27 mouse cellular contexts compared by ENCODE assay signal in the genomic region with DNA sequence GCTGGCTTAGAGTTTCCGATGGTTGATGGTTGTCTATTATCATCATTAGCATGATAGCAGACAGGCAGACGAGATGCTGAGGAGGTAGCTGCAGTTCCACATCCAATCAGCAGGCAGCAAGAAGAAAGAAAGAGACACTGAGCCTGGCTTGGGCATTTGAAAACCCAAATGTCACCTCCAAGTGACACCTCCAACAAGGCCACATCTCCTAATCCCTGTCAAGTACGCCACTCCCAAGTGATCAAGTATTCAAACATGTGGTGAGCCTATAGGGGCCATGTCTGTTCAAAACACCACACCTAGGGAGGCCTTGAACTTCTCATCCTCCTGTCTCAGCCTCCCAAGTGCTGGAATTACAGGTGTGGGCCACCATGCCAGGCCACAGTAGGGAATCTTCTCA.
"Had no signal": no experiment of that assay in that cellular context is flagged by ENCODE, and none has a peak within 500 bp of the region (broad histone marks: within the 10 kb centered on the region; RNA-seq: fewer than 3 reads in every experiment).

No protein-coding gene starts in this region.

- H3K4me1 ChIP-seq: hindbrain, embryonic 12.5 days; intestine, embryonic 15.5 days; liver, embryonic 13.5 days; liver, embryonic 15.5 days had no signal

- H3K36me3 ChIP-seq: hindbrain, embryonic 10.5 days; hindbrain, embryonic 12.5 days; intestine, embryonic 15.5 days; limb, embryonic 10.5 days; limb, embryonic 12.5 days; liver, embryonic 13.5 days; liver, embryonic 15.5 days had no signal

- ATAC-seq: hindbrain, embryonic 16.5 days; inflammation-experienced regulatory T-cells, adult 6 months; intestine, embryonic 15.5 days; intestine, postnatal 0 days had no signal

- DNase-seq: gastrocnemius, adult 2 months; gastrocnemius, postnatal 10 days; gastrocnemius, postnatal 25 days; heart, adult 2 months; heart, postnatal 10 days; heart, postnatal 4 days; kidney, adult 18-20 months; kidney, adult 8-10 months; kidney, postnatal 10 days; kidney, postnatal 25 days; kidney, postnatal 4 days; liver; liver, embryonic 13.5 days had no signal

- H3K27ac ChIP-seq: gastrocnemius, adult 2 months; heart, adult 2 months; hindbrain, embryonic 10.5 days; hindbrain, embryonic 12.5 days; hindbrain, embryonic 14.5 days; intestine, embryonic 15.5 days; layer of hippocampus, adult 2 months; left cerebral cortex, adult 2 months; limb, embryonic 10.5 days; limb, embryonic 12.5 days; liver, embryonic 13.5 days; liver, embryonic 15.5 days had no signal

- H3K27me3 ChIP-seq: hindbrain, embryonic 12.5 days; intestine, embryonic 15.5 days; limb, embryonic 12.5 days; liver, embryonic 13.5 days; liver, embryonic 15.5 days had no signal

- H3K9ac ChIP-seq: hindbrain, embryonic 12.5 days; hindbrain, embryonic 14.5 days; intestine, embryonic 15.5 days; limb, embryonic 12.5 days; liver, embryonic 13.5 days; liver, embryonic 15.5 days had no signal

- H3K4me2 ChIP-seq: heart, embryonic 11.5 days; hindbrain, embryonic 12.5 days; hindbrain, embryonic 14.5 days; intestine, embryonic 15.5 days; limb, embryonic 12.5 days; liver, embryonic 11.5 days; liver, embryonic 13.5 days; liver, embryonic 15.5 days had no signal

- H3K4me3 ChIP-seq: gastrocnemius, adult 2 months; heart, adult 2 months; hindbrain, embryonic 10.5 days; hindbrain, embryonic 12.5 days; intestine, embryonic 15.5 days; layer of hippocampus, adult 2 months; left cerebral cortex, adult 2 months; limb, embryonic 10.5 days; limb, embryonic 12.5 days; liver, embryonic 13.5 days; liver, embryonic 15.5 days had no signal

- H3K9me3 ChIP-seq: hindbrain, embryonic 10.5 days; hindbrain, embryonic 12.5 days; intestine, embryonic 15.5 days; limb, embryonic 10.5 days; limb, embryonic 12.5 days; liver, embryonic 13.5 days; liver, embryonic 15.5 days had no signal
